Mouse (Mus musculus) liver, embryonic 11.5 days (tissue): Measurements from ENCODE around the gene Hcn2. TPM values are rescaled to one million over a fixed set of nuclear protein-coding genes. Genes with fewer than 3 reads are reported as not detected.
A peak's percentile ranks its signal among the peaks of the same experiment; 100 is the strongest.
"Not testable (repeated sequence)": the region's sequence is repeated elsewhere in the genome, so short reads cannot be mapped to it uniquely, and the experiment has no call there.

Source experiments
- ATAC-seq: fragments of 200-750 bp; cut with Nextera tagmentation; replicated peaks from 2 replicates; pipeline ENCODE4 v1.8.0; 2017; ENCODE audit warnings: moderate number of reproducible peaks, mild to moderate bottlenecking, moderate TSS enrichment, moderate library complexity; ENCODE audit not compliant: low FRiP score
- DNase-seq: peaks from one replicate; pipeline ENCODE4 v3.0.0-alpha.2; 2017; ENCODE audit warnings: low spot score
- H3K27ac ChIP-seq: fragments of 300-500 bp; sonication (generic); 2 replicates; pipeline ENCODE4 v1.5.1; 2014; ENCODE audit warnings: mild to moderate bottlenecking, low read depth, low read length, control low read depth
- H3K27me3 ChIP-seq: fragments of 300-500 bp; sonication (generic); replicated peaks from 2 replicates; pipeline ENCODE4 v1.6.1; 2014; ENCODE audit warnings: low read length, mixed read lengths; ENCODE audit not compliant: control insufficient read depth, insufficient read depth
- H3K36me3 ChIP-seq: fragments of 300-500 bp; sonication (generic); 2 replicates; pipeline ENCODE4 v1.6.1; 2014; ENCODE audit warnings: mild to moderate bottlenecking, low read length, moderate library complexity, mixed read lengths; ENCODE audit not compliant: control insufficient read depth, insufficient read depth
- H3K4me1 ChIP-seq: fragments of 300-500 bp; sonication (generic); replicated peaks from 2 replicates; pipeline ENCODE4 v1.6.1; 2014; ENCODE audit warnings: low read length, mixed read lengths; ENCODE audit not compliant: control insufficient read depth, insufficient read depth
- H3K4me2 ChIP-seq: fragments of 300-500 bp; sonication (generic); 2 replicates; pipeline ENCODE4 v1.6.1; 2014; ENCODE audit warnings: mild to moderate bottlenecking, control low read depth, moderate library complexity
- H3K4me3 ChIP-seq: fragments of 300-500 bp; sonication (generic); 2 replicates; pipeline ENCODE4 v1.5.1; 2014; ENCODE audit warnings: low read depth, low read length, control low read depth
- H3K9ac ChIP-seq: fragments of 300-500 bp; sonication (generic); 2 replicates; pipeline ENCODE4 v1.6.1; 2014; ENCODE audit warnings: low read depth, low read length, control low read depth
- H3K9me3 ChIP-seq: fragments of 300-500 bp; sonication (generic); 2 replicates; pipeline ENCODE4 v1.6.1; 2016; ENCODE audit warnings: low read length, inconsistent platforms, mixed read lengths; ENCODE audit not compliant: control insufficient read depth
- WGBS: fragments of 180-500 bp; shearing (Covaris S2); extraction: QIAGEN DNeasy Blood & Tissue Kit; methylation state at CpG from one replicate; pipeline ENCODE4 v1.1.7; 2014; 5-methylcytosine and 5-hydroxymethylcytosine counted together
- polyA plus RNA-seq: library from polyadenylated mRNA; unstranded; fragments of >200 nt; fragmentation: Nextera tagmentation; extraction: Ambion mirVana; gene quantifications from 2 replicates; pipeline ENCODE4 v1.2.1, GENCODE M21; 2014

The Hcn2 gene
- polyA plus RNA-seq, 1 experiment from 2014 or later, result not detected

- Histone ChIP-seq H3K27me3 (no peaks in the 10 kb centered on the region), H3K4me2 (peak overlapping the region; percentile 65), H3K27ac (peak overlapping the region; percentile 54; the same call in 1 of the 2 replicates), H3K4me1 (peaks cover 9% of the 10 kb centered on the region), H3K4me3 (peak overlapping the region; percentile 20; the same call in 1 of the 2 replicates), H3K9me3 (no peaks in the 10 kb centered on the region), H3K9ac (peak overlapping the region; percentile 17; the same call in 1 of the 2 replicates), H3K36me3 (peaks cover 17% of the 10 kb centered on the region)
- DNase-seq (no peak), ATAC-seq (peak; percentile 71)
- 24% methylated on average over 6 of the region's 6 CpGs for WGBS
These were observed 30.3 kb downstream of the Hcn2 start for GRCm38 (mm10) chr10:79746774-79747151.

GRCm38 (mm10) chr10:79748496-79748895, 32.1 kb downstream of the Hcn2 start:
- H3K27me3 ChIP-seq, result no peaks in the 10 kb centered on the region
- no peak overlapping the region for H3K4me3 ChIP-seq
- no peak overlapping the region for H3K4me2 ChIP-seq
- H3K27ac ChIP-seq, result no peak overlapping the region
- no peak overlapping the region for H3K9ac ChIP-seq
- no peak for ATAC-seq
- H3K4me1 ChIP-seq, result peaks cover 9% of the 10 kb centered on the region
- peaks cover 4% of the 10 kb centered on the region; the same call in 1 of the 2 replicates for H3K36me3 ChIP-seq
- 77% methylated on average over 6 of the region's 6 CpGs for WGBS
- DNase-seq, result no peak
- no peaks in the 10 kb centered on the region for H3K9me3 ChIP-seq

GRCm38 (mm10) chr10:79754856-79755516, 38.6 kb downstream of the Hcn2 start, which contains the start of gene Fgf22:
Gene Fgf22, plus strand, starts transcription at chr10:79755076.
- 3% methylated on average over 35 of the region's 36 CpGs for WGBS
- Histone ChIP-seq H3K4me1 (peaks cover 10% of the 10 kb centered on the region; the same call in 1 of the 2 replicates), H3K9me3 (no peaks in the 10 kb centered on the region), H3K4me2 (peak within 1 kb of the TSS; percentile 77), H3K27ac (no peak within 1 kb of the TSS), H3K4me3 (peak within 1 kb of the TSS; percentile 35), H3K27me3 (peaks cover 2% of the 10 kb centered on the region; the same call in 1 of the 2 replicates), H3K36me3 (peaks cover 32% of the 10 kb centered on the region; the same call in 1 of the 2 replicates), H3K9ac (no peak within 1 kb of the TSS)
- peak; percentile 79 for ATAC-seq
- peak; percentile 72 for DNase-seq

- Histone ChIP-seq H3K4me3 (no peak overlapping the region), H3K4me1 (peaks cover 10% of the 10 kb centered on the region; the same call in 1 of the 2 replicates), H3K36me3 (peaks cover 37% of the 10 kb centered on the region), H3K27ac (no peak overlapping the region), H3K4me2 (no peak overlapping the region), H3K27me3 (peaks cover 2% of the 10 kb centered on the region; the same call in 1 of the 2 replicates), H3K9me3 (no peaks in the 10 kb centered on the region), H3K9ac (no peak overlapping the region)
- WGBS, result 78% methylated on average over 3 of the region's 3 CpGs
- ATAC-seq, result no peak
- DNase-seq, result no peak
These were observed 39.4 kb downstream of the Hcn2 start for GRCm38 (mm10) chr10:79755854-79756253.

- H3K27me3 ChIP-seq, result peaks cover 2% of the 10 kb centered on the region; the same call in 1 of the 2 replicates
- no peak overlapping the region for H3K9ac ChIP-seq
- DNase-seq (no peak), ATAC-seq (no peak)
- H3K4me3 ChIP-seq, result no peak overlapping the region
- peaks cover 10% of the 10 kb centered on the region; the same call in 1 of the 2 replicates for H3K4me1 ChIP-seq
- WGBS, result 84% methylated on average over 24 of the region's 24 CpGs
- no peak overlapping the region for H3K27ac ChIP-seq
- H3K4me2 ChIP-seq, result no peak overlapping the region
- no peaks in the 10 kb centered on the region for H3K9me3 ChIP-seq
- peaks cover 45% of the 10 kb centered on the region for H3K36me3 ChIP-seq
These were observed 40.2 kb downstream of the Hcn2 start for GRCm38 (mm10) chr10:79756660-79757059.

GRCm38 (mm10) chr10:79759675-79760074, 43.2 kb downstream of the Hcn2 start:
- H3K27me3 ChIP-seq, H3K27ac ChIP-seq, ATAC-seq, DNase-seq, H3K9ac ChIP-seq, H3K9me3 ChIP-seq, H3K4me3 ChIP-seq, H3K4me2 ChIP-seq: not testable (repeated sequence)
- peaks cover 17% of the 10 kb centered on the region for H3K4me1 ChIP-seq
- 97% methylated on average over 1 of the region's 1 CpGs for WGBS
- H3K36me3 ChIP-seq, result peaks cover 53% of the 10 kb centered on the region

GRCm38 (mm10) chr10:79760603-79761143, 44.2 kb downstream of the Hcn2 start:
- no peak for DNase-seq
- no peak for ATAC-seq
- 88% methylated on average over 11 of the region's 11 CpGs for whole genome bisulfite sequencing
- no peaks in the 10 kb centered on the region for H3K27me3 ChIP-seq
- H3K9ac ChIP-seq, result no peak overlapping the region
- H3K4me3 ChIP-seq, result no peak overlapping the region
- peaks cover 51% of the 10 kb centered on the region for H3K36me3 ChIP-seq
- H3K9me3 ChIP-seq, result no peaks in the 10 kb centered on the region
- no peak overlapping the region for H3K27ac ChIP-seq
- peaks cover 18% of the 10 kb centered on the region for H3K4me1 ChIP-seq
- H3K4me2 ChIP-seq, result no peak overlapping the region

- H3K4me1 ChIP-seq, result peaks cover 25% of the 10 kb centered on the region
- no peak overlapping the region for H3K9ac ChIP-seq
- no peaks in the 10 kb centered on the region for H3K9me3 ChIP-seq
- H3K27ac ChIP-seq, result no peak overlapping the region
- no peaks in the 10 kb centered on the region for H3K27me3 ChIP-seq
- H3K4me3 ChIP-seq, result no peak overlapping the region
- H3K4me2 ChIP-seq, result no peak overlapping the region
- peaks cover 35% of the 10 kb centered on the region for H3K36me3 ChIP-seq
- no peak for DNase-seq
- WGBS, result 86% methylated on average over 3 of the region's 3 CpGs
- ATAC-seq, result no peak
These were observed 46.4 kb downstream of the Hcn2 start for GRCm38 (mm10) chr10:79762875-79763274.
